Mouse (Mus musculus) cerebellum, postnatal 14 days (tissue): Measurements from ENCODE around the gene Aldh9a1.

Experiments used
- DNase-seq, 2 experiments: peaks; one replicate each; pipeline ENCODE4 v3.0.0; 2021; ENCODE audit warnings: mixed read lengths in 2 of 2

The Aldh9a1 gene

GRCm38 (mm10) chr1:167385211-167385610 is 35.4 kb downstream of the Aldh9a1 start:
- DNase-seq, result no peak

GRCm38 (mm10) chr1:167385636-167386035 is 35.8 kb downstream of the Aldh9a1 start:
- DNase-seq, result no peak

GRCm38 (mm10) chr1:167386466-167386865 is 36.7 kb downstream of the Aldh9a1 start:
- DNase-seq, result no peak

- DNase-seq, result no peak
Observed at GRCm38 (mm10) chr1:167387310-167387709, 37.5 kb downstream of the Aldh9a1 start.

- no peak for DNase-seq
Observed at GRCm38 (mm10) chr1:167387796-167388195, 38.0 kb downstream of the Aldh9a1 start.

GRCm38 (mm10) chr1:167388571-167388970 is 38.8 kb downstream of the Aldh9a1 start:
- no peak for DNase-seq

- no peak for DNase-seq
Observed at GRCm38 (mm10) chr1:167389584-167389983, 39.8 kb downstream of the Aldh9a1 start.

- DNase-seq, result no peak
Observed at GRCm38 (mm10) chr1:167390381-167390780, 40.6 kb downstream of the Aldh9a1 start.

- no peak for DNase-seq
Observed at GRCm38 (mm10) chr1:167391241-167391640, 41.5 kb downstream of the Aldh9a1 start.

- no peak for DNase-seq
Observed at GRCm38 (mm10) chr1:167392031-167392640, 42.3 kb downstream of the Aldh9a1 start.

- peak; percentile 37 to 67 for DNase-seq
Observed at GRCm38 (mm10) chr1:167392687-167393086, 42.9 kb downstream of the Aldh9a1 start.

GRCm38 (mm10) chr1:167393281-167393680 is 43.5 kb downstream of the Aldh9a1 start:
- DNase-seq, result no peak

GRCm38 (mm10) chr1:167393683-167394492 is 44.1 kb downstream of the Aldh9a1 start, which contains the start of gene Mgst3:
Mgst3 (minus strand) TSS chr1:167393841.
- peak; percentile 96 to 97 for DNase-seq

GRCm38 (mm10) chr1:167405237-167405636 is 55.4 kb downstream of the Aldh9a1 start:
- DNase-seq, result no peak

- no peak for DNase-seq
Observed at GRCm38 (mm10) chr1:167409601-167410000, 59.8 kb downstream of the Aldh9a1 start.

- DNase-seq, result no peak
Observed at GRCm38 (mm10) chr1:167411991-167412715, 62.4 kb downstream of the Aldh9a1 start.

GRCm38 (mm10) chr1:167414846-167415245 is 65.1 kb downstream of the Aldh9a1 start:
- peak; percentile 85 to 87 for DNase-seq
